Mouse (Mus musculus) bone marrow macrophage, adult 2 months (primary cell): ENCODE results near the gene Tcaf1.

Source experiments
- CTCF ChIP-seq: IDR thresholded peaks from 2 replicates; pipeline ENCODE4 v1.5.1; 2012; ENCODE audit warnings: low read depth, mild to moderate bottlenecking, low read length, moderate library complexity
- POLR2A ChIP-seq: IDR thresholded peaks from 2 replicates; pipeline ENCODE4 v1.6.1; 2012; ENCODE audit warnings: mild to moderate bottlenecking, low read depth, low read length, borderline replicate concordance

DNA sequence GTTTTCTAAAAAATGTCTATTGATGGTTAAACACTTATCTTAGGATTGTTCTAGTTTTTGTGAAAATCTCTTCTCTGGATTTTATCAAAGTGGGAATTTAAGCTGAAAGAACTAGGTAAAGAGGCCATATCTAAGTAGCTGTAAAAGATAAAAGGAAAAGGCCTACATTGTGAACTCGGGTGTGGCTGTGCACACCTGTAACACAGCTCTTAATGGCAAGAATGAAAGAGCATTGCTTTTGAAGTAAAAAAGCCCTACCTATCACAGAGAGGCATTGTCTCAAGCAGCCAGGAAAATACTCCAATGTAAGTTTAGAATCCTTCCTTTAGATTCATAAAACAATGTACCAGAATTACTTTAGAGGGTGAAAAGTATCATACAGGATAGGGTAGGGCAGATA is 38.1 kb downstream of the Tcaf1 start:
- no peak for TF ChIP-seq CTCF
- TF ChIP-seq POLR2A, result no peak
